In the genomic region with DNA sequence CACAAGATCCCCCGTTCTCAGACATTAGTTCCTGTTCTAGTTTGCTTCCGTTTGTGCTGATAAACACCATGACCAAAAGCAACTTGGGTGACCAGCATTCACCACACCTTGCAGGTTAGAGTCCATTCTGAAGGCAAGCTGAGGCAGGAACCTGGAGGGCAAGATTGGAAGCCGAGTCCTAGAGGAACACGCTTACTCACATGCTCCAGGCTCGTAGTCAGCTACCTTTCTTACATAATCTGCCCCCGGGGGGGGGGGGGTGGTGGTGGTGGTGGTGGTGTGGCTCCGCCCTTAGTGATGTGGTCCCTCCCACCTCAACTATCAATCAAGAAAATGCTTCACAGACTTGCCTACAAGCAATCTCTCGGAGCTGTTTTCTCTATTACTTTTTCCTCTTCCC, we compare ENCODE assay signal across 14 mouse cellular contexts.
"Had no signal": no experiment of that assay in that cellular context is flagged by ENCODE, and none has a peak within 500 bp of the region (broad histone marks: within the 10 kb centered on the region; RNA-seq: fewer than 3 reads in every experiment).

No protein-coding gene starts in this region.

- DNase-seq: kidney, adult 2 months; kidney, postnatal 14 days; thymus, adult 18-20 months; thymus, postnatal 14 days had no signal

- H3K27me3 ChIP-seq: hindbrain, embryonic 15.5 days; lung, embryonic 15.5 days; megakaryocyte, embryonic 14.5 days; neural tube, embryonic 15.5 days had no signal

- H3K4me1 ChIP-seq: lung, embryonic 15.5 days had no signal

- H3K36me3 ChIP-seq: hindbrain, embryonic 15.5 days; kidney, embryonic 15.5 days; limb, embryonic 15.5 days; lung, embryonic 15.5 days; neural tube, embryonic 15.5 days had no signal

- H3K4me2 ChIP-seq: hindbrain, embryonic 15.5 days; kidney, embryonic 15.5 days; limb, embryonic 15.5 days; lung, embryonic 15.5 days; midbrain, embryonic 11.5 days; neural tube, embryonic 15.5 days had no signal

- H3K9ac ChIP-seq: hindbrain, embryonic 15.5 days; kidney, embryonic 15.5 days; limb, embryonic 15.5 days; lung, embryonic 15.5 days; neural tube, embryonic 15.5 days had no signal

- H3K27ac ChIP-seq: hindbrain, embryonic 15.5 days; kidney, embryonic 15.5 days; limb, embryonic 15.5 days; lung, embryonic 15.5 days; macrophage; neural tube, embryonic 15.5 days had no signal

- H3K9me3 ChIP-seq: hindbrain, embryonic 15.5 days; kidney, embryonic 15.5 days; limb, embryonic 15.5 days; lung, embryonic 15.5 days; neural tube, embryonic 15.5 days had no signal

- H3K4me3 ChIP-seq: hindbrain, embryonic 15.5 days; kidney, embryonic 15.5 days; limb, embryonic 15.5 days; lung, embryonic 15.5 days; megakaryocyte, embryonic 14.5 days; myocyte; neural tube, embryonic 15.5 days had no signal

- ATAC-seq: intestine, embryonic 16.5 days had no signal
